Mouse (Mus musculus) hematopoietic stem cell, adult 5-6 weeks (primary cell): ENCODE results near the gene Spata5. TPM values are rescaled to one million over a fixed set of nuclear protein-coding genes. Genes with fewer than 3 reads are reported as not detected.

ENCODE experiments used
- ATAC-seq, 2 experiments: fragments of 125-278 bp in 1 of 2; replicated peaks in 1 of 2; 2 replicates each; pipeline ENCODE4 v1.8.0; 2016 to 2017; ENCODE audit warnings: inconsistent platforms in 2 of 2, mild to moderate bottlenecking in 2 of 2, moderate number of reproducible peaks in 2 of 2, low read depth in 1 of 2, moderate TSS enrichment in 1 of 2; ENCODE audit not compliant: low FRiP score in 2 of 2, poor library complexity in 2 of 2, severe bottlenecking in 2 of 2, insufficient read depth in 1 of 2, low TSS enrichment in 1 of 2
- total RNA-seq: library from RNA; stranded (forward); fragments of 172-1452, 232-1000 nt; gene quantifications from 2 replicates; pipeline ENCODE4 v1.2.3, GENCODE M21; 2017

Gene Spata5
- 114 and 219 TPM in 2 replicates for total RNA-seq

DNA sequence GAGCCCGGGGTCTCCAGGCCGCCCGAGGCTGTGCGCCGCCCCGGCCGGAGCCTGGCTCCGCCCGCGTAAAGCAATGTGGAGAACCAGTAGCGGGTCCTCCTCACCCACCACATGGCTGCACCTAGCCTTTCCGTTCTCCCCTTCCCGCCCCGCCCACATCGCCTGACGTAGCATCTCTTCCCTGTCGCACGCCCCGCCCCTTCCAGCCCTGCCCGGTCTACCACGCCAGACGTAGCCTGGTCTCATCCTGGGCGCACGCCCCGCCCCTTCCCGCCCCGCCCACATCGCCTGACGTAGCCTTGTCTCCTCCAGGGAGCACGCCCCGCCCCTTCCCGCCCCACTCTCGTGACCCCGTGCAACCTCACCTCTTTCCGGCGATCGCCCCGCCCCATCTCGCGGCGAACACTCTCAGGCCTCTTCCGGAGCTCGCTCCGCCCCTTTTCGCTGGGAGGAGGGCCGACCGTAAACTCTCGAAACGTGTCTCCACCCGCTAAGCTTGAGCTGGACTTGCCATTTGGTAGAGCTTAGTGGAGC lies at the start of gene Spata5:
Gene Spata5, plus strand, starts transcription at position 439 of the 534 bp plus-strand sequence.
- ATAC-seq = peak; percentile 78 to 84

- no peak for ATAC-seq
Observed at GRCm38 (mm10) chr3:37370407-37370806, 49.3 kb upstream of the Spata5 start.

DNA sequence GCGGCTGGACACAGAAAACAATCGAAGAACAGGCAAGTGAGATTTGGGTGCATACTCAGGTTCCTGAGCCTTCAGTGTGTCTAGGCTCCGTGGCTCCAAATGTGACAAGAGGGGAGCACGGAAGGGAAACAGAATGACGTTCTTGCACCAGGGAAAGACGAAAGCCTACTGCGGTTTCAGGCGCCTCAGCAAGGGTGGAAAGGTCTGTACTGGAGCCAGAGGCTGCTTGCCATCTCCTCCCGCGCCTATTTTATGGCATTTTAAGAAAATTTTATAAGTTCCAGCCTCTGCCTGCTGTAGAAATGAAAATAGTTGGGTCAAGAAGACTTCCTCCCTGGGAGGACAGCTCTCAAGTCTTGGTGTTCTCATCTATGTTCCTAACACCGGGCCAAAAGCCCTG lies 46.0 kb upstream of the Spata5 start:
- no peak for ATAC-seq

DNA sequence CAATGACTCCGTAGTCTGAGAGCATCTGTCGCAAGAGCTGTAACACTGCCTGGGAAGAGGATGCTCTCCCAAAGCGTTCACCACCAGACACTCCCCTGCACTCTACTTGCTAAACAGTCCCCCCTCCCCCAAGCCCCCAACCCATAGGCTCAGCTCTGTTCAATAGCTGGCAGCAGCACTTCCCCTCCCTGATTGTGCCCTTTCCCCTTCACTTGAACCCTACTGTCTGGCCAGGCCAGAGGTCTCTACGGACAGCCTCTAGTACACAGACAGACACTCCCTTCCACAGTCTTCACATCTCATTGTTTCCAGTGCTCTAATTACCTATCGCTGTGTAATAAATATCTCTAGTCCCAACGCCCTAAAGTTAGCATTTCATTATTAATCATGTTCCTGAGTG lies 41.8 kb upstream of the Spata5 start:
- no peak for ATAC-seq

DNA sequence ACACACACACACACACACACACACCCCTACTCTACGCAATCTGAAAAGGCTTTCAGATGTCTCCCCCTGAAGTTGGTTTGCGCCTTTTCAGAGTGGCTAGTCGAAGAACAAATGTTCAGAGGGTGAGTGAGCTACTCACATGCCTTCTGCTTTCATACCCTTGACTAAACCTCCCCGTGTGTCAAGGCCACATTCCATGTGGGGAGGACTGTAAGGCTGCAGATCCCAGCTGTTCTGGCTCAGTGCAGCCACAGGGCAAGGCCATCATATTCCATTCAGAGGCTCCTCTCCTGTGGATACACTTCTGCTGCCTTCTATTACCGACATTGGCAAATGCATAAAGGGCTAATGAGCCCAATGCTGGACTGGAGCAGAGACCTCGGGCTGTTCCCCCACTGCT lies 41.3 kb upstream of the Spata5 start:
- ATAC-seq = no peak

DNA sequence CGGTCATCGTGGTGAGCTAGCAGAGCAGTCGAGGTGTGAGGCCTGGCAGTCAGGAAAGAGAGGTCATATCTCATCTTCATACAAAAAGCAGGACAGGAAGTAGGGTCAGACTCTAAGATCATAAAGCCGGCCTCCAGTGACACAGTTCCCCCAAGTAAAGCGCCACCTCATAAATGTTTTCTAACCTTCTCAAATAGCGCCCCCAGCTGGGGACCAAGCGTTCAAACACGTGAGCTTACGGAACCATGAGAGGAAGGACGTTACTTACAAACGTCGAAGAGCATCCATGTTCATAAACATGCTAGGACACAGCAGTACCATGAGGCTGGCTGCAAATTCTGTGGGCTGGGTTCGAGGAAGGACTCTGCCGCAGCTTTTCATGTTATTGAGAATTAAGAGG lies 40.5 kb upstream of the Spata5 start:
- no peak for ATAC-seq

- no peak for ATAC-seq
Observed at GRCm38 (mm10) chr3:37379930-37380881, 39.5 kb upstream of the Spata5 start.

- no peak for ATAC-seq
Observed at GRCm38 (mm10) chr3:37381457-37381856, 38.2 kb upstream of the Spata5 start.

DNA sequence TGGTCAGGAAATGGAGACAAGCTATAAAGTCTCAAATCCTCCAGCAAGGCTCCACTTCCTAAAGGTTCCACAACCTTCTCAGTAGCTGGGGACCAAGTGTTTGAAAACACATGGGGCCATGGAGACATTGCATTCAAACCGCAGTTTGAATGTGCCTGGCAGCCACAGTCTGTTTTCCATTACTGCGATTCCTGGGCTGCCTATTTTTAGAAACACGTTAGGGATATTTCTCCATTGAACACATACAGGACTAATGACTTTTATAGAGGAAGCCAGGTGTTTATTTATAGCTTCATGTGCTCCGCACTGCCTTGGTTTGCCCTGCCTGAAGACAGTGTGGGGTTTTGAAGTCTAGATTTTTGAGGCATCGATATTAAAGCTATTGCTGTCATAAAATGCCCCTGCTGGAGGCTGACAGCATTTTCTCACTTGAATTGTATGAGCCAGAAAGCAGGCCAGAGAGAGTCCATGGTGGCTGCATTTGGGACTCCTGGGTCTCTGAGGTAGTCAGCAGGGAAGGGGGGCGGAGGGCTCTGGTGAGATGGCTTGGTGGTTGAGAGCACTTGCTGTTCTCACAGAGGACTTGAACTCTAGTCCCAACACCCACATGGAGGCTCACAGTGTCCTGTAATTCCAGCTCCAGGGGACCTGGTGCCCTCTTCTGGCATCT lies 36.5 kb upstream of the Spata5 start:
- no peak for ATAC-seq

- ATAC-seq = no peak
Observed at GRCm38 (mm10) chr3:37387310-37387709, 32.4 kb upstream of the Spata5 start.

- ATAC-seq = no peak
Observed at GRCm38 (mm10) chr3:37396930-37397608, 22.6 kb upstream of the Spata5 start.

GRCm38 (mm10) chr3:37397646-37398045 lies 22.1 kb upstream of the Spata5 start:
- no peak for ATAC-seq

- ATAC-seq = 0 out of 4 replicates have a peak, but pooled peaks of 1 of the 2 experiments have one; percentile 22
Observed at GRCm38 (mm10) chr3:37398661-37399395, 20.9 kb upstream of the Spata5 start.

GRCm38 (mm10) chr3:37401729-37402610 lies 17.7 kb upstream of the Spata5 start:
- ATAC-seq = no peak

- no peak for ATAC-seq
Observed at GRCm38 (mm10) chr3:37407598-37407997, 12.1 kb upstream of the Spata5 start.

GRCm38 (mm10) chr3:37413446-37413845 lies 6.2 kb upstream of the Spata5 start:
- no peak for ATAC-seq
